Mouse (Mus musculus): ENCODE results near the gene Spag5.

- no peak for TF ChIP-seq CTCF (IDR thresholded peaks at IDR 0.05; ENCODE audit: extremely low read depth, insufficient read length, insufficient replicate concordance, low read depth, low read length)
- TF ChIP-seq POLR2A (IDR thresholded peaks at IDR 0.05; ENCODE audit: low read depth, low read length) = no peak
These were observed 6.7 kb upstream of the Spag5 start for GRCm38 (mm10) chr11:78294585-78294984.

All from small intestine, adult 2 months (tissue).